Mouse (Mus musculus) small intestine, adult 2 months (tissue): ENCODE data around the gene Spred2. TPM values are rescaled to one million over a fixed set of nuclear protein-coding genes. Genes with fewer than 3 reads are reported as not detected.

ENCODE experiments used
- H3K27ac ChIP-seq: fragments of 200-500 bp; 2 replicates; pipeline ENCODE4 v1.5.1; 2012; ENCODE audit warnings: low read depth, low read length, control low read depth, inconsistent platforms; ENCODE audit not compliant: insufficient read depth
- H3K27me3 ChIP-seq: fragments of 200-500 bp; 2 replicates; pipeline ENCODE4 v1.6.1; 2012; ENCODE audit warnings: mild to moderate bottlenecking, moderate library complexity, low read length, inconsistent platforms; ENCODE audit not compliant: control insufficient read depth, insufficient read depth
- H3K36me3 ChIP-seq: fragments of 200-500 bp; 2 replicates; pipeline ENCODE4 v1.6.1; 2012; ENCODE audit warnings: mild to moderate bottlenecking, low read length, control low read depth, inconsistent platforms; ENCODE audit not compliant: control insufficient read depth, insufficient read depth
- H3K4me1 ChIP-seq: fragments of 200-500 bp; 2 replicates; pipeline ENCODE4 v1.6.1; 2012; ENCODE audit warnings: low read length, inconsistent platforms, mixed read lengths; ENCODE audit not compliant: control insufficient read depth, insufficient read depth, insufficient read length
- H3K4me3 ChIP-seq: fragments of 200-500 bp; 2 replicates; pipeline ENCODE4 v1.5.1; 2012; ENCODE audit warnings: low read depth, mild to moderate bottlenecking, control low read depth, inconsistent platforms, low read length, moderate library complexity
- CTCF ChIP-seq: fragments of 200-500 bp; IDR thresholded peaks from 2 replicates; pipeline ENCODE4 v1.5.1; 2012; ENCODE audit warnings: low read depth, mild to moderate bottlenecking, control low read depth, inconsistent platforms, low read length, moderate library complexity, mixed read lengths; ENCODE audit not compliant: insufficient replicate concordance, insufficient read length; ENCODE audit errors: extremely low read depth
- POLR2A ChIP-seq: fragments of 200-500 bp; IDR thresholded peaks from 2 replicates; pipeline ENCODE4 v1.6.1; 2012; ENCODE audit warnings: low read depth, mild to moderate bottlenecking, control low read depth, inconsistent platforms, low read length, moderate library complexity
- WGBS: fragments of 180-500 bp; shearing (Covaris S2); methylation state at CpG from one replicate; pipeline ENCODE4 v1.1.7; 2018; 5-methylcytosine and 5-hydroxymethylcytosine counted together
- polyA plus RNA-seq: library from polyadenylated mRNA; depleted of rRNA; stranded (reverse); fragments of >200 nt; gene quantifications from 2 replicates; pipeline ENCODE4 v1.2.3, GENCODE M21; 2012

The Spred2 gene
- polyA plus RNA-seq, 1 experiment: 21.2 TPM

DNA sequence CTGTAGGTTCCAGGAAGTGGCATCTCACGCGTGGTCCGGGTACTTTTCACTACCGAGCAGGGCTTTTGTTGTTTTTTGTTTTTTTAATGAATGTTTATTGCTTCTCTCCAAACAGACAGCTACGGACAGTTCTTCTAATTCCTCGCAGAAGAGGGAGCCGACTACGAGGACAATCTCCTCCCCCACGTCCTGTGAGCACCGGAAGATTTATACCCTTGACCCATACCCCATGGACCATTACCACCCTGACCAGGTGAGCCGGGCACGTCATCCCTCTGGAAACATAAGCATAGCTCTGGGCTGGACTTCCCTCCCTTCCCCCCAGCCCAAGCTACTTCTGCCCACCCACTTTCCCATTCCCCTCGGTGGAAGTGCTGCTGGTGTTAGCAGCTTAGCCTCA is 93.8 kb downstream of the Spred2 start:
- no peak overlapping the region for H3K4me3 ChIP-seq
- no peak overlapping the region for H3K27ac ChIP-seq
- no peaks in the 10 kb centered on the region for H3K4me1 ChIP-seq
- H3K36me3 ChIP-seq: peaks cover 49% of the 10 kb centered on the region
- TF ChIP-seq POLR2A (no peak), CTCF (no peak)
- 95% methylated on average over 13 of the region's 13 CpGs for WGBS
- H3K27me3 ChIP-seq: no peaks in the 10 kb centered on the region

DNA sequence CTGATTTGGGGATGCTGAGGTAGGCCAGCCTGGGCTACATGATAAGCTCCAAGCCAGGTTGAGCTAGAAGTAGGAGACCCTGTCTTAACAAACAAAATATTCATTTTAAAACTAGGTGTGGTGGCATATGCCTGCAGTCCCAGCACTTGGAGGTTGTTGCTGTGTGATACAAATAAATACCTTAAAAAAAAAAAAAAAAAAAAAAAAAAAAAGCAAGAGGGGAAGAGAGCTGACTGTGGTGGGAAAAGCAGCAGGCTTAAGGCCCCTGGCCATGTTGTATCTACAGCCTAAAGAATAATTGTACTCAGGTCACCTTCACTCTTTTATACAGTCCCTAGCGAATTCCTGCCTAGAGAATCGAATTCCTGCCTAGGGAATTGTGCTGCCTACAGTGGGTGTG is 94.7 kb downstream of the Spred2 start:
- no peaks in the 10 kb centered on the region for H3K27me3 ChIP-seq
- 97% methylated on average over 2 of the region's 2 CpGs for WGBS
- no peak overlapping the region for H3K27ac ChIP-seq
- no peak overlapping the region for H3K4me3 ChIP-seq
- peaks cover 49% of the 10 kb centered on the region for H3K36me3 ChIP-seq
- no peaks in the 10 kb centered on the region for H3K4me1 ChIP-seq
- TF ChIP-seq CTCF (no peak), POLR2A (no peak)

DNA sequence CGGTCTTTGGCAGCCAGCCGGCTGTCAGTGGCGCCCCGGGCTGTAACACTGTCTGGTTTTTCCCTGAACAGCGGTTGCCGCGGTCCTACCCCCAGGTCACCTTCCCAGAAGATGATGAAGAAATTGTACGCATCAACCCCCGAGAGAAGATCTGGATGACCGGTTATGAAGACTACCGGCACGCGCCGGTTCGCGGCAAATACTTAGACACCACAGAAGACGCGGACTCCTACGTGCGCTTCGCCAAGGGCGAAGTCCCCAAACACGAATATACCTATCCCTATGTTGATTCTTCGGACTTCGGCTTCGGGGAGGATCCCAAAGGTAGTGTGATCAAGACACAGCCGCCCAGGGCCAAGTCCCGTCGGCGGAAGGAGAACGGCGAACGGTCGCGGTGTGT is 96.5 kb downstream of the Spred2 start:
- H3K4me3 ChIP-seq: no peak overlapping the region
- 98% methylated on average over 35 of the region's 35 CpGs for WGBS
- no peaks in the 10 kb centered on the region for H3K27me3 ChIP-seq
- H3K4me1 ChIP-seq: no peaks in the 10 kb centered on the region
- peaks cover 49% of the 10 kb centered on the region for H3K36me3 ChIP-seq
- H3K27ac ChIP-seq: no peak overlapping the region
- TF ChIP-seq POLR2A (no peak), CTCF (no peak)

GRCm38 (mm10) chr11:20022462-20022861 is 98.3 kb downstream of the Spred2 start:
- Histone ChIP-seq H3K4me3 (no peak overlapping the region), H3K4me1 (no peaks in the 10 kb centered on the region), H3K27ac (no peak overlapping the region), H3K36me3 (peaks cover 46% of the 10 kb centered on the region), H3K27me3 (no peaks in the 10 kb centered on the region)
- TF ChIP-seq CTCF (no peak), POLR2A (no peak)
- WGBS: 91% methylated on average over 2 of the region's 2 CpGs

- TF ChIP-seq CTCF: no peak
- no peak for TF ChIP-seq POLR2A
- Histone ChIP-seq H3K27me3 (no peaks in the 10 kb centered on the region), H3K4me1 (no peaks in the 10 kb centered on the region), H3K36me3 (peaks cover 43% of the 10 kb centered on the region), H3K27ac (no peak overlapping the region), H3K4me3 (no peak overlapping the region)
- 92% methylated on average over 14 of the region's 14 CpGs for WGBS
These were observed 98.8 kb downstream of the Spred2 start for GRCm38 (mm10) chr11:20022911-20023482.

GRCm38 (mm10) chr11:20025899-20026298 is 101.7 kb downstream of the Spred2 start:
- Histone ChIP-seq H3K4me3 (no peak overlapping the region), H3K36me3 (peaks cover 15% of the 10 kb centered on the region), H3K4me1 (no peaks in the 10 kb centered on the region), H3K27ac (no peak overlapping the region), H3K27me3 (no peaks in the 10 kb centered on the region)
- WGBS: 65% methylated on average over 11 of the region's 11 CpGs
- TF ChIP-seq CTCF (no peak), POLR2A (no peak)

- Histone ChIP-seq H3K36me3 (peaks cover 6% of the 10 kb centered on the region; the same call in 1 of the 2 replicates), H3K27ac (no peak overlapping the region), H3K27me3 (no peaks in the 10 kb centered on the region), H3K4me3 (no peak overlapping the region), H3K4me1 (no peaks in the 10 kb centered on the region)
- no peak for TF ChIP-seq CTCF
- TF ChIP-seq POLR2A: no peak
- WGBS: 50% methylated on average over 9 of the region's 9 CpGs
These were observed 103.5 kb downstream of the Spred2 start for GRCm38 (mm10) chr11:20027719-20028118.

GRCm38 (mm10) chr11:20028396-20028795 is 104.2 kb downstream of the Spred2 start:
- Histone ChIP-seq H3K27me3 (no peaks in the 10 kb centered on the region), H3K4me1 (no peaks in the 10 kb centered on the region), H3K36me3 (peaks cover 4% of the 10 kb centered on the region; the same call in 1 of the 2 replicates), H3K27ac (no peak overlapping the region), H3K4me3 (no peak overlapping the region)
- WGBS: 86% methylated on average over 6 of the region's 6 CpGs
- TF ChIP-seq POLR2A (no peak), CTCF (no peak)
